Mouse (Mus musculus) ovary, adult 18-20 months (tissue): ENCODE data around the gene Dpf2.

Experiments
- DNase-seq: peaks from one replicate; pipeline ENCODE4 v3.0.0; 2022; ENCODE audit warnings: low spot score, mixed read lengths

The Dpf2 gene

GRCm38 (mm10) chr19:5935691-5936090 is 22.9 kb upstream of the Dpf2 start:
- DNase-seq = no peak

- DNase-seq = no peak
Observed at GRCm38 (mm10) chr19:5935266-5935665, 22.5 kb upstream of the Dpf2 start.

GRCm38 (mm10) chr19:5929634-5930596 is 17.1 kb upstream of the Dpf2 start:
- DNase-seq = no peak

GRCm38 (mm10) chr19:5928546-5928945 is 15.7 kb upstream of the Dpf2 start:
- DNase-seq = no peak

- DNase-seq = no peak
Observed at GRCm38 (mm10) chr19:5928104-5928503, 15.3 kb upstream of the Dpf2 start.

GRCm38 (mm10) chr19:5927532-5927931 is 14.7 kb upstream of the Dpf2 start:
- no peak for DNase-seq

- no peak for DNase-seq
Observed at GRCm38 (mm10) chr19:5927026-5927425, 14.2 kb upstream of the Dpf2 start.

GRCm38 (mm10) chr19:5925311-5925855 is 12.6 kb upstream of the Dpf2 start:
- DNase-seq = no peak

- DNase-seq = peak; percentile 93
Observed at GRCm38 (mm10) chr19:5924713-5925093, 11.9 kb upstream of the Dpf2 start, which contains the start of gene Cdc42ep2. TSS of gene Cdc42ep2 (minus strand) at chr19:5924816.

- peak; percentile 59 for DNase-seq
Observed at GRCm38 (mm10) chr19:5923990-5924712, 11.3 kb upstream of the Dpf2 start.

GRCm38 (mm10) chr19:5922963-5923362 is 10.2 kb upstream of the Dpf2 start:
- no peak for DNase-seq

GRCm38 (mm10) chr19:5922119-5922942 is 9.5 kb upstream of the Dpf2 start:
- no peak for DNase-seq

GRCm38 (mm10) chr19:5921715-5922114 is 8.9 kb upstream of the Dpf2 start:
- no peak for DNase-seq

GRCm38 (mm10) chr19:5912103-5913006 is 455 bp downstream of the Dpf2 start:
- peak; percentile 98 for DNase-seq

- DNase-seq = no peak
Observed at GRCm38 (mm10) chr19:5911430-5912102, 1.2 kb downstream of the Dpf2 start.

- DNase-seq = no peak
Observed at GRCm38 (mm10) chr19:5910221-5910620, 2.6 kb downstream of the Dpf2 start.

- DNase-seq = no peak
Observed at GRCm38 (mm10) chr19:5907275-5907674, 5.5 kb downstream of the Dpf2 start.

- peak; percentile 92 for DNase-seq
Observed at GRCm38 (mm10) chr19:5894002-5894678, 18.7 kb downstream of the Dpf2 start, which contains the start of gene Tigd3. TSS of gene Tigd3 (minus strand) at chr19:5894149.

GRCm38 (mm10) chr19:5893282-5894001 is 19.4 kb downstream of the Dpf2 start:
- DNase-seq = no peak
